ENCODE assay signal across 12 mouse cellular contexts in genomic region chr4:149401591-149401982, GRCm38 (mm10). TPM values are rescaled to one million over a fixed set of nuclear protein-coding genes. Genes with fewer than 3 reads are reported as not detected.
DNase-seq lines count a peak whose midpoint lies in the region; ATAC-seq and TF ChIP-seq lines count a peak whose summit lies in the region.
"Had no signal": no experiment of that assay in that cellular context is flagged by ENCODE, and none has a peak within 500 bp of the region (broad histone marks: within the 10 kb centered on the region; RNA-seq: fewer than 3 reads in every experiment).

No protein-coding gene starts in this region.

- H3K9me3 ChIP-seq in ES-Bruce4 (replicated peaks; ENCODE audit: control insufficient read depth, insufficient read depth, low read length, poor library complexity, severe bottlenecking) = no peaks in the 10 kb centered on the region
- H3K9me3 ChIP-seq: limb, embryonic 12.5 days had no signal

- no peak for TF ChIP-seq CTCF in ES-Bruce4 (IDR thresholded peaks at IDR 0.05; ENCODE audit: low read depth, low read length)
- no peak for TF ChIP-seq CTCF in embryonic fibroblast, embryonic 13.5 days (IDR thresholded peaks at IDR 0.05; ENCODE audit: borderline replicate concordance, insufficient read depth, low read length)
- no peak for TF ChIP-seq CTCF in kidney, adult 2 months (conservative IDR thresholded peaks at IDR 0.05; ENCODE audit: insufficient read depth, insufficient read length, low read depth, low read length)

- 0 out of 2 replicates have a peak overlapping the region, but pooled peaks have one; percentile 28 for H3K27ac ChIP-seq in ES-Bruce4 (ENCODE audit: insufficient read depth, low read length)
- peak overlapping the region; percentile 69 for H3K27ac ChIP-seq in embryonic fibroblast, embryonic 13.5 days (ENCODE audit: insufficient read depth, low read length)
- no peak overlapping the region for H3K27ac ChIP-seq in kidney, adult 2 months (ENCODE audit: insufficient read depth, low read depth, low read length)

- no peaks in the 10 kb centered on the region for H3K27me3 ChIP-seq in ES-Bruce4 (ENCODE audit: control insufficient read depth, insufficient read depth, low read length, poor library complexity, severe bottlenecking)
- H3K27me3 ChIP-seq in kidney, adult 2 months (replicated peaks; ENCODE audit: control insufficient read depth, insufficient read depth, low read length) = no peaks in the 10 kb centered on the region
- H3K27me3 ChIP-seq: limb, embryonic 12.5 days; Patski had no signal

- no peak for TF ChIP-seq EP300 in ES-Bruce4 (IDR thresholded peaks at IDR 0.05; ENCODE audit: insufficient read depth, low read depth, low read length)

- no peak overlapping the region for H3K4me3 ChIP-seq in ES-Bruce4 (ENCODE audit: low read depth, low read length)
- H3K4me3 ChIP-seq in embryonic fibroblast, embryonic 13.5 days (ENCODE audit: insufficient read depth, low read length) = no peak overlapping the region
- no peak overlapping the region for H3K4me3 ChIP-seq in kidney, adult 2 months (ENCODE audit: insufficient read depth, low read depth, low read length)
- H3K4me3 ChIP-seq: limb, embryonic 12.5 days had no signal

- no peak overlapping the region for H3K9ac ChIP-seq in ES-Bruce4 (ENCODE audit: low read depth, poor library complexity, severe bottlenecking)
- H3K9ac ChIP-seq: limb, embryonic 12.5 days had no signal

- no peak for TF ChIP-seq POLR2A in ES-Bruce4 (IDR thresholded peaks at IDR 0.05; ENCODE audit: insufficient read depth, low read length)
- TF ChIP-seq POLR2A in embryonic fibroblast, embryonic 13.5 days (IDR thresholded peaks at IDR 0.05; ENCODE audit: low read depth, low read length) = no peak
- no peak for TF ChIP-seq POLR2A in kidney, adult 2 months (IDR thresholded peaks at IDR 0.05; ENCODE audit: low read depth, low read length)

- peaks cover 4% of the 10 kb centered on the region for H3K36me3 ChIP-seq in ES-Bruce4 (ENCODE audit: control insufficient read depth, insufficient read depth, low read length, poor library complexity, severe bottlenecking)
- H3K36me3 ChIP-seq in kidney, adult 2 months (ENCODE audit: control insufficient read depth, insufficient read depth, low read length) = no peaks in the 10 kb centered on the region

- WGBS in kidney, adult 2 months = 50% methylated on average over 8 of the region's 8 CpGs

- peak; percentile 61 to 65 for DNase-seq in heart, adult 18-20 months
- no peak for DNase-seq in heart, postnatal 4 days
- no peak for DNase-seq in B cell, adult 2 months
- DNase-seq in embryo, embryonic 10.5 days (ENCODE audit: low spot score) = no peak
- no peak for DNase-seq in kidney, adult 2 months
- DNase-seq: kidney, postnatal 14 days; lung, postnatal 10 days had no signal

- ATAC-seq in inflammation-experienced regulatory T-cells, adult 6 months = peak; percentile 39
- ATAC-seq: Patski had no signal

- peaks cover 14% of the 10 kb centered on the region for H3K4me1 ChIP-seq in ES-Bruce4 (ENCODE audit: control insufficient read depth, insufficient read depth, low read length)
- H3K4me1 ChIP-seq in embryonic fibroblast, embryonic 13.5 days (ENCODE audit: control insufficient read depth, insufficient read depth, low read length) = peaks cover 42% of the 10 kb centered on the region
- peaks cover 57% of the 10 kb centered on the region for H3K4me1 ChIP-seq in kidney, adult 2 months (ENCODE audit: control insufficient read depth, insufficient read depth, low read length)

RNA-seq across cellular contexts. Expression of gene Ube4b, which starts 25.0 kb away (rescaled TPM):
- 10 to 100 TPM; 41.7 to 45.5 TPM for total RNA-seq in heart, adult 18-20 months (2021)
- 10 to 100 TPM; 59.9 to 61.8 TPM for total RNA-seq in heart, postnatal 4 days (2021)
- 193 and 218 TPM in 2 replicates for polyA plus RNA-seq in ES-Bruce4 (2011; ENCODE audit: insufficient read depth, insufficient read length, low read depth, missing spikeins)
- 86.6 and 87.7 TPM in 2 replicates for polyA plus RNA-seq in embryonic fibroblast, embryonic 13.5 days (2011; ENCODE audit: insufficient read length, low read depth, missing spikeins)
- polyA plus RNA-seq in inflammation-experienced regulatory T-cells, adult 6 months (2017; shearing (Covaris generic)) = 10 to 100 TPM in 2 of 3 experiments, 1 to 10 TPM in 1; 9.1 to 18.5 (median 14.7) TPM
- polyA plus RNA-seq in kidney, adult 2 months (2012; rRNA removed) = 49.5 and 56.5 TPM in 2 replicates

RNA-seq across cellular contexts. Expression of gene Rbp7, which starts 53.2 kb away (rescaled TPM):
- total RNA-seq in heart, adult 18-20 months (2021) = 10 to 100 TPM; 63.9 to 85.7 TPM
- 10 to 100 TPM; 38.9 to 39.6 TPM for total RNA-seq in heart, postnatal 4 days (2021)
- 3.5 and 3.6 TPM in 2 replicates for polyA plus RNA-seq in ES-Bruce4 (2011; ENCODE audit: insufficient read depth, insufficient read length, low read depth, missing spikeins)
- polyA plus RNA-seq in embryonic fibroblast, embryonic 13.5 days (2011; ENCODE audit: insufficient read length, low read depth, missing spikeins) = not detected in 2 replicates
- polyA plus RNA-seq in inflammation-experienced regulatory T-cells, adult 6 months (2017; shearing (Covaris generic)) = not detected
- 2.0 and 2.9 TPM in 2 replicates for polyA plus RNA-seq in kidney, adult 2 months (2012; rRNA removed)
- polyA plus RNA-seq: limb, embryonic 12.5 days; Patski had no signal

Comparison
In these comparisons a context has a peak if more than half of its experiments do, and no peak if none do; other contexts are left out.
1. DNase-seq: peak in heart, adult 18-20 months (2 of 2); none in heart, postnatal 4 days (single experiment), B cell, adult 2 months (0 of 2), embryo, embryonic 10.5 days (single experiment) and kidney, adult 2 months (single experiment).